Mouse (Mus musculus): ENCODE data around the gene Mkrn2os.

The Mkrn2os gene

DNA sequence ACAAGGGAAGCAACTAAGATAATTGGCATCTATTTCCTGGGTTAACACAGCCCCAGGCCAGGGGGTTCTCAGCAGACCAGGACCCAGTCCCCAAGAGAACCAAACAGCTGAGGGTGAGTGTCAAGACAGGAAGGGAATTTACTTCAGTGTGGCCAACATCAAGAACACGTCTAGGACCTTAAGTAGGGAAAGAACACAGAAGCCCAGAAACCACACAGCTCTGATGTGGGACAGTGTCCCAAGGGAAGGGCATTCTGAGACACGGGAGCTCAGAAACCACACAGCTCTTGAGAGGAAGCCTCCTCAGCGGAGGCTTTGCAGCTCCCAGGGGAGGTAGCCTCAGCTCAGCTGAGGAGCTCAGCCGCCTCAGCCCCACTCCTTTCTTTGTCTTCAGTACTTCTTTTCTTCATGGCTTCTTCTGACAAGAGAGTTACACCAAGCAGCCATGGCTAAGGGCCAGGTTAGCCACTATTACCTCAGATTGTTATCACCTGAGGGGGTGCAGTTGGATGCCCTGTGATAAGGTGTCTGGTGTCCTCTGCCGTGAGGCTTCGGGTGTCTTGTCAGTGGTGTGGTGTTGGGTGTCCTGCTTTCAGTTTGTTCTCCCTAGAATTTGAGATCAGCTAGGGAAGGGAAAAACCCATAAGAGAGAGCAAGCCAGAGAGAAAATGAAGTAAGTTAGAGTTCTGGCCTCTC lies 8.8 kb downstream of the Mkrn2os start:
- no peak for DNase-seq (ENCODE audit: low read depth, low spot score)

DNA sequence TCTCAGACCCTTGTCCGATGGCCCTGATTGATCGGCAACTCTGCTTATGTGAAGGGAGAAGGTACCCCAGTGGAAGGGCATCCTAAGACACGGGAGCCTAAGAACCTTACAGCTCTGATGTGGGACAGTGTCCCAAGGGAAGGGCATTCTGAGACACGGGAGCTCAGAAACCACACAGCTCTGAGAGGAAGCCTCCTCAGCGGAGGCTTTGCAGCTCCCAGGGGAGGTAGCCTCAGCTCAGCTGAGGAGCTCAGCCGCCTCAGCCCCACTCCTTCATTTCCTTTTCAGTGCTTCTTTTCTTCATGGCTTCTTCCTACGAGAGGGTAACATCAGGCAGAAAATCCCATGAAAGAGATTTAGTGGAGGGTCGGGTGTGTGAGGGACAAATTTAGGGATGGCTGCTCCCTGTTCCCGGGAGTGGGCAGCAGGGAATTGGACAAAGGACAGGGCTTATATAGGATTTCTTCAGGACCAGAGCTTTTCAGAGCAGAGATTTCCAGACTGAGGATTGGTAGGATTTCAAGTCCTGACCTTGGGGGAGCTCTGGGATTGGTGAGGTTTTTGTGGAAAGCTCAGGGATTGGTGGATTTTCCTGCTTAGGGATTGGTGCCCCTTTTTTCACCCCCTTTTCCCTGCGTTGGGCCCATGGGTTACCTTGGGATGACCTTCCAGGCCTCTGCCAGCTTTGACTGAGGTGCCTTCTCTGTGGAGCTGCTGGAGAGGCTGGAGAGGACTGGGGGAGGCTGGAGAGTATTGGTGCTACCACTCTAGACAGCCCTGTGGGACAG lies 9.9 kb downstream of the Mkrn2os start:
- DNase-seq (ENCODE audit: low read depth, low spot score): no peak

DNA sequence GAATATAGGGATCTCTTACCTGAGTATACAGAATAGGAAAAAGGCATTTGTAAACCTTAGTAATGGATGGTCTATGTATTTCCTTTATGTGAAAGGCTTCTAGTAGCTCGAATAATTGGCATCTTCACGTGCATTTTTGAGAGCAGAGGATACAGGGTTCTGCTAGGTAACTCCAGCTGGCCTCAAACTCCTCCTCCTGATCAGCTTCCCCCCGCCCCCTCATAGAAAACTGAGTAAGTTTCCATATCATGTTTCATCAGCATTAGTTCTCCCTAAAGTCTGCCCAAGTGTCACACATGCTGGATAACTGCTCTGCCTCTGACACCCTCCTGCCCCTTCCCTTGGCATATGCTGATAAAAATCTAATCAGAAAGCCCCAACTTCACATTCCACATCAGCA lies 11.6 kb downstream of the Mkrn2os start:
- no peak for DNase-seq (ENCODE audit: low read depth, low spot score)

DNA sequence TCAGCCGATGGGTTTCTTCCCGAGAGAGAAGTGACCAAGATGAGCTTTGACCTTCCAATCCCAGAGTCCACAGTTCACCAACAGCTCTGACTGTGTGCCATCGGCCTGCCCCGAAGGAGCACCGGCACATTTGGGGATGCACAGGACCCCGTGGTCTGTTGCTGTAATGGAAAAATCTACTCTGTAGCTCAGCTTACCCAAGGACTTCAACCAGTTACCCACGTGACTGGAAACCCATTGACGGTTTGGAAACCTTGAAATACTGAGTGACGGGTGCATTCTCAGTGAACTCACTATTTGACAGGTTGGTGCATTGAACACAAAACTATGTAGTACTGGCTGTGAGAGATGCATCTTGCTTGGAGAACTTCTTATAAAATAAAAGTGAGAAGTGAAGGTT lies 14.4 kb downstream of the Mkrn2os start:
- no peak for DNase-seq (ENCODE audit: low read depth, low spot score)

DNA sequence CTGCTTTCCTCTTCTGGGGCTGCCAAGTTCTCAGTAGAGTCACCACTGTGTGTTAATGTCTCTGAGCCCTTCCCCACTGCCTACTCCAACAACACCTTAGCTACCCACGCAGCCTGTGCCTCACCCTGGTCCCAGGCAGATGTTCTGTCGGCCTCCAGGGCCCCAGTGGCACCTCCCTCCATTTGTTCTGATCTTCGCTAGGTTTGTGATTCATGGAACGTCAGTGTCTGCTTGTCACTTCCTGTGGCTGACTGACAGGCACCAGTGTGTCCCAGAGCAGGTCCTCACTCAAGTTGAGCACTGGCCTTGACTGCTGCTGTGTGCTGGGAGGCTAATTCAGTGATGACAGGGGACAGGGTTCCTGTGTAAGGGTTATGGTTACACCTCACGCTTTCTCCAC lies 15.0 kb downstream of the Mkrn2os start:
- no peak for DNase-seq (ENCODE audit: low read depth, low spot score)

DNA sequence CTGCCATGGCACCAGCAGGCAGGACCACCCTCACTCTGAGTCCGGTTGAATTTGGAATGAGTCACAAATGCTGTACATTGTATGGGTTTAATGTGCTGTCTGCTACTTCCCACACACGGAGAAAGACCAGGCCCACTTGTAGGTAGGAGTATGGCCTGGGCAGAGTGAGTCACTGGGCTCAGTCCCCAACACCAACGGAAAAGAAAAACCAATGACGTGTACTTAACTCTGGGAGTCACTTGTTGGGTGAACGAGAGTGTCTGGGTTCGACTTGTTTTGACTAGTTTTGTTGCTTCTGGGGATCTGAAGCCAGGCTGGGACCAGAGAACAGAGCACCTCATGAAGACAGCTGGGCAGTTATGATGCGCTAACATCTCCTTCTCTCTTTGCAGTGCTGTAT lies 18.2 kb downstream of the Mkrn2os start:
- DNase-seq (ENCODE audit: low read depth, low spot score): no peak

DNA sequence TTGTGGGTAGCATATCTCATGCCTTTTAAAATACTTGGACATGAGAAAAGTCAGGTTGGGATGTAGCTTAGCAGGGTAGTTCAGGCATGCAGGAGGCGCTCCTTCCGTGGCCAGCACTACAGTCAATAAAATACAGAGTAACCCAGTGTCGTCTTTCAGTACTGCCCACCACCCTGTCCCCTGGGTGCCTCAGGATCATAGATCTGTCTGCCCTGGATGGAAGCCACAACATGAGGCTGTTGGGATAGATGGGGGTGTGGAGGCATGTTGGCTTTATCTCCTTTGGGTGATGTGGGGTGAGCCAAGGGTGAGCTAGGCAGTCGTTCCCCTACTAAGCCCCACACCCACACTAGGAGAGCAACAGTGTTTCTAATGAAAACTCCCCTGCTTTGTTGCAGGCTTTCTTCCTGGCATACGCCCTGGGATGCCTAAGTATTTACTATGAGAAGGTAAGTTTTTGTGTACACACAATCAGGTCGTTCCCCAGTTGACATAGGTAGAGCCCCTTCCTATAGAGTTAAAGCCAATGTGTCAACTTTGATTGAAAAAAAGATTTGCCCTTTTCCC lies 26.8 kb downstream of the Mkrn2os start:
- no peak for DNase-seq (ENCODE audit: low read depth, low spot score)

DNA sequence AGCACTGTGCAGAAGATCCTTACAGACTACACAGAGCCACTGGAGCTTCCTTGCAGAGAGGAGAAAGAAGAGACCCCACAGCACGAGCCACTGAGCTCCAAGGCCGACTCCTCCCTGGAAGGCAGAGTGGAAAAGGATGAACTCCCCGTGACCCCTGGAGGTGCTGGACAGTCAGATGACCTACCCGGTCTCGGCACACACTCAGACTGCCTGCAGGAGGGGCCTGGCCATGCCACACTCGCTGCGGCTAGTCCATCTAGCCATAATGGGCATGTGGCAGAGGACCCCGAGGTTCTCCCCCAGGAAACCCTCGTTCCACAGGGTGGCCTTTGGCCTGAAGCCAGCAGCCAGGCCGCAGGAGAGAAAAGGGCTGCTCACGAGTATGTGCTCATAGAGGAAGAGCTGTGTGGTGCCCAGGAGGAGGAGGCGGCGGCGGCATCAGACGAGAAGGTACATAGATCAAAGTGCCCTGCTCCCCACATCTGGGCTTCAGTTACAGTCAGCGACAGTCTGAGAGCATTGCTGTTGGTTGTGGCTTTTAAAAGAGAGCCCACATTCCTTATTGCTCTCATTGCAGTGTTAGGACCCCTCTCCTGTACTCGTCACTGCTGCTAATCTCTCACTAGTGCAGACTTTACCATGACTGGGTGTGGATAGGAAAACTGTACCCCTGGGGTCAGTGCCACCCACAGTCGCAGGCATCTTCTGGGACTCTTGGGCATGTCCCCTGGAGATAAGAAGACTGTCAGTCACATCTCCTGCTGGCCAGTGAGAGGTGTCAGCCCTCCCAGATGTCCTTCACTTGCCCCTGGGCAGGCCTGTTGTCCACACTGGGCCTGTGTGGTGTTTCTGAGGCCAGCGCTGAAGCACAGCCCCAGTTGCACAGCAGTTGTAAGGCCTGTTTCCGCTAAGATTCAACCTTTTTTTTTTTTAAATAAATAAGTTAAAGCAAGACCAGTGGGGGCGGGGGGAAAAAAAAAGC lies 32.4 kb downstream of the Mkrn2os start:
- no peak for DNase-seq (ENCODE audit: low read depth, low spot score)

DNA sequence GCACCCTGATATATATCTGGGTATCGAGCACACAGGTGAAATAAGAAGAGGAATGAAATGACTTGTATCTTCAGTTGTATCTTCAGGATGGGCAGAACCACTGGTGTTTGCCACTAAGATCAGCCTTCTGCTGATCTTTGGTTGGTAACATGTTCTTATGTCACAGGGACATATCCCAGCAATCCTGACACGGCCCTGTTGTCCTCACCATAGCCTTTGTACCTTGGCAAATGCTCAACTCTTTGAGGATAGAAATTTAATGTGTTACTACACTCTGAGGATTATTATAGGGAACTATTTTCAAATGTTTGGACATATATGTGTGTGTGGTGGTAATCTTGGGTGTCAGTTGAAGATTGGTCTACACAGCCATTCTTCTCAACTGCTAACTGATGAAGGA lies 34.2 kb downstream of the Mkrn2os start:
- no peak for DNase-seq (ENCODE audit: low read depth, low spot score)

DNA sequence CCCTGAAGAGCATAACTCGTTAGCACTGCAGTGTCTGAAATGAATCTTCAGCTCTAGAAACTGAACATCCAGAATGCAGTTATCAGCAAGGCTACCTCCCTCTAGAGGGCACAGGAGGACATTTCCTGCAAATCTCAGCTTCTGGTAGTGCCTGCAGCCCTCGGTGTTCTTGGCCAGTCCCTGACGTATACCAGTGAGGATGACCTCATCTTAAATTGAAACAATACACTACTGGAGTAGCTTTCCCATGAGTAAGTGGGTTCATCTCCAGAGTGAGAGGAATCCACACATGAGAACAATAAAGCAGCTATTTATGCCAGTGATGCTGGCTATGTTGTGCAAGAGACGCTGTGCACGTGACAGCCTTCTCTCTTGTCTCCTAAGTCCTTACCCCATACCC lies 36.9 kb downstream of the Mkrn2os start:
- DNase-seq (ENCODE audit: low read depth, low spot score): no peak

DNA sequence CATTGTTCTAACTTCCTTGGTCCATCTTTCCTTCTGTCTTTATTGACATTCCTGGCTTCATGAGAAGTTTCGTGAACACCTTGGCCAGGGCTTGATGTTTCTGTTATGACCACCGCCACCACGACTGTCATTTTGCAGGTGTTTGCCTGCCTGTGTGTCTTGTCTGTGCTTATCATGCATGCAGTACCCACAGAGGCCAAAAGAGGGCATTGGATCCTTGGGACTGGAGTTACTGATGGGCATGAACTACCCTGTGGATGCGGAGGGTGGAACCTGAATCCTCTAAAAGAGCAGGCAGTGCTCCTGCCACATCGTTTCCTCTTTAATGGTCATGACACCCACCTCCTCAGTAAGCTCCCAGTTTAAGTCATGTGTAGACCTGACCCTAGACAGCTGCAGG lies 46.1 kb downstream of the Mkrn2os start:
- peak; percentile 22 for DNase-seq (ENCODE audit: low read depth, low spot score)

DNA sequence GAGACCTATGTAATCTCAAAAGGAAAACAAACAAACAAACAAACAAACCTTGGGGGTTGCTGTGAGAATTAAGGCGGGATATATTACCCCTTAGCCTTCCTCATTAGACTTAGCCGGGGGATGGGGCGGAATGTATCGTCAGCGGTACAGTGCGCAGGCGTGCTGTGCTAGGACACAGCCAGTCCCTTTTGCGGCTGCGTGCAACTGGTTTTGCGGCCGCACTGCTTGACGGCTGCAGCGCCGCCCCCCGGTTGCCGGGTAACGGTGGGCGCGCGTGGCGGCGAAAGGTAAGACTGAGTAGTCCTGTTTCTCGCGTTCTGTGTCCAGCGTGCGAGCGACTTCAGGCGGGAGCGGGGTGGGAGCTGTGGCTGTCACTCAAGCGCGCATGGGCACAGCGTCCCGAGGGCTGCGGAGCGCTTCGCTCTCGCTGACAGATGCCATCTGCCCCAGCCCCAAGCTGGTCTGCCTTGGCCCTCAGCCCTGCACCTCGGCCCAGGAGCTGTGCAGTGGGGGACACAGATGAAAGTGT lies 47.9 kb downstream of the Mkrn2os start, which contains the start of gene Tsen2:
Gene Tsen2, plus strand, starts transcription at position 223 of the 529 bp plus-strand sequence.
- DNase-seq (ENCODE audit: low read depth, low spot score): peak; percentile 93

DNA sequence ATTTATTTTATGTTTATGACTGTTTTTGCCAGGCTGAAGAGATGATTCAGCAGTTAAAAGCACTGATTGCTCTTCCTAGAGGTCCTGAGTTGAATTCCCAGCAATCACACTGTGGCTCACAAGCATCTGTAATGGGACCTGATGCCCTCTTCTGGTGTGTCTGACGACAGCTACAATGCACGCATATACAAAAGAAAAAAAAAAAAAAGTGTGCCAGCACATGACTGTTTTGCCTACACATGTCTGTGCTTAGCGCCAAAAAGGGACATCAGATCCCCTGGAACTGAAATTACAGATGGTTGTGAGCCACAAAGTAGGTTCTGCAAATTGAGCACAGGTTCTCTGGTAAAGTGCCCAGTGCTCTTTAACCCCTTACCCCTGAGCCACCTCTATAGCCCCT lies 50.0 kb downstream of the Mkrn2os start:
- DNase-seq (ENCODE audit: low read depth, low spot score): no peak

DNA sequence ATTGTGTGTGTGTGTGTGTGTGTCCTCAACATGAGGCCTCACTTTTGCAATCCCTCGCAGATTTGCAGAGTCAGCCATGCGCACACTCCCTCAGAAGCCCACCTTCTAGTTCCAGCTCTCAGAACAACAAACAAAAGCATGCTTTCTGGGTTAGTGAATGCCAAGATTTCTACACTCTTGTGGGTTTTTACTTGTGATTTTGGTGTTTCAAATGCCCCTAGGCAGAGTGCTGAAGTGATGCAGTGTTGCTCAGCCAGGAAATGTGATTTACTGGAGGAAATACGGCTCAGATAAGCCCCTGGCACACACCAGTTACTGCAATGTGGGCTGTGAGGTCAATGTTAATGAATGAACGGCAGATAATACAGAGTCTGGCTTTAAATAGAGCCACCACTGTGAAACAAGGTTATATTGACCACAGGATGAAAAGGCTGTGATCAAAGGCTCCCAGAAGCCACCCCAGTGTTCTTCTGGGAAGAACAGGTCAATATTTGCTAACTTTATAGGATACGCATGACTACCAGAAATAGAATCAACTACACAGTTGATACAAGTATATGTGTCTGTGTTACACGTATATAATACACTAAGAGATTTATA lies 50.6 kb downstream of the Mkrn2os start:
- DNase-seq (ENCODE audit: low read depth, low spot score): no peak

DNA sequence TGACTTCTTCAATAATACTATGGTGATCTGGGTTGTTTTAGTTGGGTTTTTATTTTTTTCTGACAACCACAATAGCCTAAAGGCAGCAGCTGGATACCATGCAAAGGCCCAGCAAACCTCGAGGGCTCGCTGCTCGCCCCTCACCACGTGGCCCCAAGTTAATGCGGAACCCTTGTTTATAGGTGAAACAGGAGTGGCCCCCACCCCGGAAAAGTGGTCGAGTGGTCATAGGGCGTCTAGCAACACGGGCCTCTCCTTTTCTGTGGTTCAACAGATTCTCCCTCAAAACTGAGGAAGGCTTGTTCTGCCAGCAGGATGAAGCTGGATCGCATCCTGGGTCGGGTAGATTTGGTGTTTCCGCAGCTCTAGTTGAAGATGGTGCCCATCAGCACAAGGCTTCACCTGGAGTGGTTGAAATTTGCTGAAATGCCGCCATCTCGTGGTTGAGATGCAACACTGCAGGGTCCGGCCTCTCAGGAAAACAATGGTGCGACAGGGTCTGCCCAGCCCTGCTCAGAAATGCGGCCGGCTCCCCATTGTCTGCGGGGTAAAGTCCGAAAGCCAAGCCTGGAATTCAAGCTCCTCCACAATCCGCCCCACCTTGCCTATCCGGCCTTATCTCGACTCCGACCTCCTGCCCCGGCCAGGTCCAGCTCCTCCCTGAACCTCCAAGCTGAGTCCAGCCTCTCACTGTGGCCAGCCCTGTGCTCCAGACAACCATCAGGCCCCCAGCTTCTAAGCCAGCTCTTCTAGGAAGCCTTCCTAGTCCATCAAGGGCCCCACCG lies 53.5 kb downstream of the Mkrn2os start:
- peak; percentile 76 for DNase-seq (ENCODE audit: low read depth, low spot score)

DNA sequence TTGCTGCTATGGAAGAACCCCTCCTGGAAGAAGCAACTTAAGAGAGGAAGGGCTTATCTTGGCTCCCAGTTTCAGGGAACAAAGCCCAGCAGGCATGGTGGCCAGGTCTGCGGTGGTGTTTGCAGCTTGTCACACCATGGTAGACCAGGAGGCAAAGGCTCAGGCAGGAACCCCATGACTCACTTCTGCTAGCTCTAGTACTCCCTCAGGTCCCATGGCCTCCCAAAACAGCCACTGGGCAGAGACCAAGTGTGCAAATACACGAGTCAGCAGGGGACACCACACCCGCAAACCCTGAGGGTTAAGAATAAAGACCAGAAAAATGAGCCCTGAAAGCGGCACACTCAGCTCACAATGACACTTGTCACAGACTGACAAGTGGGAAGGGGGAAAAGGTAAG lies 56.2 kb downstream of the Mkrn2os start:
- no peak for DNase-seq (ENCODE audit: low read depth, low spot score)

DNA sequence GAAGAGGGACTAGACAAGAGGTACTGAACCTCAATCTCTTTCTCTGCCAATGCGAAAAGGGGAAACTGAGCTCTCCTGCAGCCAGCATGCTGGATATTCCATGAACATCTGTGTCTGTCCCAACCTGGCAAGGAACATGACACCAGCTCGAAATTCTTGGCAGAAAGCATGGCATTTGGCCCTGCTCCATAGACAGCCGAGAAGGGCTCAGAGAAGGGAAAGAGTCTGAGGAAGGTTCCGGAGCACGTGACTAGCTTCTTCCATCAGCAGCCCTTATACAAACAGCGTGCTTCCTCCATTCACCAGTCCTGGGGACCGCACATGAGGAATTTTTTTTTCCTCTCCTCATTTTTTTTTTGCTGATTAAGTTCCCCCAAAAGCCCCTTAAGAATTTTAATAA lies 57.8 kb downstream of the Mkrn2os start:
- no peak for DNase-seq (ENCODE audit: low read depth, low spot score)
